Mouse (Mus musculus) heart, embryonic 10.5 days (tissue): Measurements from ENCODE around the gene Fig4. TPM values are rescaled to one million over a fixed set of nuclear protein-coding genes. Genes with fewer than 3 reads are reported as not detected.

ENCODE experiments used
- DNase-seq: peaks from one replicate; pipeline ENCODE4 v3.0.0-alpha.2; 2017; ENCODE audit warnings: low spot score
- H3K27ac ChIP-seq: fragments of 300-500 bp; sonication (generic); 2 replicates; pipeline ENCODE4 v1.5.1; 2016; ENCODE audit warnings: mild to moderate bottlenecking
- H3K27me3 ChIP-seq: fragments of 300-500 bp; sonication (generic); 2 replicates; pipeline ENCODE4 v1.6.1; 2016; ENCODE audit warnings: mild to moderate bottlenecking; ENCODE audit not compliant: poor library complexity, insufficient read depth, severe bottlenecking
- H3K36me3 ChIP-seq: fragments of 300-500 bp; sonication (generic); 2 replicates; pipeline ENCODE4 v1.6.1; 2016; ENCODE audit warnings: mild to moderate bottlenecking, moderate library complexity
- H3K4me1 ChIP-seq: fragments of 300-500 bp; sonication (generic); 2 replicates; pipeline ENCODE4 v1.6.1; 2016; ENCODE audit warnings: mild to moderate bottlenecking
- H3K4me3 ChIP-seq: fragments of 300-500 bp; sonication (generic); 2 replicates; pipeline ENCODE4 v1.5.1; 2016; ENCODE audit warnings: mild to moderate bottlenecking, moderate library complexity
- H3K9me3 ChIP-seq: fragments of 300-500 bp; sonication (generic); 2 replicates; pipeline ENCODE4 v1.6.1; 2016; ENCODE audit warnings: mild to moderate bottlenecking, moderate library complexity
- WGBS: fragments of 180-500 bp; shearing (Covaris S2); methylation state at CpG from one replicate; pipeline ENCODE4 v1.1.7; 2016; 5-methylcytosine and 5-hydroxymethylcytosine counted together
- polyA plus RNA-seq: library from polyadenylated mRNA; unstranded; fragments of >200 nt; fragmentation: Nextera tagmentation; extraction: Ambion mirVana; gene quantifications from 2 replicates; pipeline ENCODE4 v1.2.1, GENCODE M21; 2016

Gene Fig4
- polyA plus RNA-seq, 1 experiment from 2014 or later = 28.7 TPM

- WGBS = 75% methylated on average over 2 of the region's 2 CpGs
- H3K27me3 ChIP-seq = no peaks in the 10 kb centered on the region
- no peak for DNase-seq
- H3K27ac ChIP-seq = no peak overlapping the region
- no peak overlapping the region for H3K4me3 ChIP-seq
- peaks cover 4% of the 10 kb centered on the region; the same call in 1 of the 2 replicates for H3K4me1 ChIP-seq
- no peaks in the 10 kb centered on the region for H3K9me3 ChIP-seq
- H3K36me3 ChIP-seq = no peaks in the 10 kb centered on the region
Measured at GRCm38 (mm10) chr10:41150496-41150895, 152.6 kb downstream of the Fig4 start.

- WGBS = 83% methylated on average over 3 of the region's 3 CpGs
- H3K9me3 ChIP-seq = no peaks in the 10 kb centered on the region
- DNase-seq = no peak
- no peak overlapping the region for H3K4me3 ChIP-seq
- no peak overlapping the region for H3K27ac ChIP-seq
- H3K4me1 ChIP-seq = peaks cover 4% of the 10 kb centered on the region; the same call in 1 of the 2 replicates
- H3K27me3 ChIP-seq = no peaks in the 10 kb centered on the region
- no peaks in the 10 kb centered on the region for H3K36me3 ChIP-seq
Measured at GRCm38 (mm10) chr10:41149307-41149706, 153.8 kb downstream of the Fig4 start.

GRCm38 (mm10) chr10:41146141-41146540 is 156.9 kb downstream of the Fig4 start:
- 71% methylated on average over 2 of the region's 2 CpGs for WGBS
- Histone ChIP-seq H3K36me3 (no peaks in the 10 kb centered on the region), H3K27me3 (no peaks in the 10 kb centered on the region), H3K4me1 (peaks cover 3% of the 10 kb centered on the region; the same call in 1 of the 2 replicates), H3K9me3 (no peaks in the 10 kb centered on the region), H3K4me3 (no peak overlapping the region), H3K27ac (no peak overlapping the region)
- DNase-seq = no peak

Other genes with a start within 250 kb of the Fig4 start
- not detected in 2 replicates for gene Gpr6, start 231.0 kb downstream of the Fig4 start, polyA plus RNA-seq
- gene Ak9, start 720 bp upstream of the Fig4 start, polyA plus RNA-seq = 0.03 and 0.06 TPM in 2 replicates
- 13.8 and 13.9 TPM in 2 replicates for gene Zbtb24, start 147.1 kb upstream of the Fig4 start, polyA plus RNA-seq
- gene Mical1, start 173.1 kb upstream of the Fig4 start, polyA plus RNA-seq = 46.5 and 48.8 TPM in 2 replicates
- 51.8 and 52.7 TPM in 2 replicates for gene Smpd2, start 187.1 kb upstream of the Fig4 start, polyA plus RNA-seq
- 0.95 and 1.3 TPM in 2 replicates for gene Ppil6, start 187.2 kb upstream of the Fig4 start, polyA plus RNA-seq
- 156 and 169 TPM in 2 replicates for gene Cd164, start 216.2 kb upstream of the Fig4 start, polyA plus RNA-seq